Mouse (Mus musculus): ENCODE measurements around the gene Tut1. TPM values are rescaled to one million over a fixed set of nuclear protein-coding genes. Genes with fewer than 3 reads are reported as not detected.

Tut1 gene
- polyA plus RNA-seq, 1 experiment from 2014 or later: 42.4 TPM

DNA sequence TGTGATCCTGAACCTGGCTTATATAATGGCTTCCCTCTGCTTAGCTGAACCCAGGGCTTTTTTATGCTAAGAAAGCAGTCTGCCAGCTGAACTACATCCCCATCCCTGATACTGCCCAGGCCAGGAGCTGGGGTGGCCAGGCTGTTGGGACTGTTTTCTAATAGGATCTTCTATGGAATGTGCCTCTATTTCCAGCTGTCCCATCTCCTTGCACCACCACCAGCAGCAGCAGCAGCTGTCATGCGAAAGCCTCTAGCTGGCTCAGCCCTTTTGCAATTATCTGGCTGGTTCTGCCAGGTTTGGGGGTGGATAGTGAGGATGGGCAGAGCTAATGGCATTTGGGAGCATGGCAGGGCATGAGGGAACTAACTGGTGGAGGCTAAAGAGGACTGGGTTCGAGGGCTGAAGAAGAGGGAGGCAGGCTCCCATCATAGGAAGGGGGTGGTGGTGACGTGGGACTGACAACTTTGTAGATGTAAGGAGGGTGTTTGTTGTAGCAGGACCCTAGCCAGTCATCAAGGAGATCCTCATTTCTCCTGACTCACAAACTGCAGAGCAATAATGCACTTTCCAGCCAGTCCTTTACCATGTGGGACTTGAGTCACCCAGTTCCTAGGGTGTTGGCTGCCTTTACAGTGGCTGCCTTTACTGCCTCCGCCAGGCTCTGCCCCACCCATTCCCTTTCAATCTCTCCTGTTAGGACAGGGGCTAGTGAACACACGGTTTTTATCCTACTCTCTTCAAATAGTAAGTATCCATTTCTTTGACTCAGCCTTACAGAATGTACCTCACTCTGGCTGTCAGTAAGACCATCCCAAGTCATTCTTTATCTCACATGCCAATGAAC is 28.9 kb downstream of the Tut1 start:
- no peaks in the 10 kb centered on the region for H3K9me3 ChIP-seq (ENCODE audit: control insufficient read depth, low read length)
- no peak overlapping the region for H3K27ac ChIP-seq (ENCODE audit: low read depth, low read length)
- H3K36me3 ChIP-seq (ENCODE audit: control insufficient read depth, insufficient read depth, low read length): peaks cover 26% of the 10 kb centered on the region
- 0 out of 2 replicates have a peak, but pooled peaks have one; percentile 22 for ATAC-seq (replicated peaks; ENCODE audit: low FRiP score)
- H3K4me2 ChIP-seq: no peak overlapping the region
- 35% methylated on average over 5 of the region's 5 CpGs for WGBS
- H3K4me3 ChIP-seq (ENCODE audit: low read depth, low read length): no peak overlapping the region
- H3K4me1 ChIP-seq (replicated peaks; ENCODE audit: control insufficient read depth, insufficient read depth, low read length): peaks cover 23% of the 10 kb centered on the region
- no peak for DNase-seq (ENCODE audit: low spot score)
- no peak overlapping the region for H3K9ac ChIP-seq (ENCODE audit: low read depth, low read length)
- no peaks in the 10 kb centered on the region for H3K27me3 ChIP-seq (replicated peaks; ENCODE audit: control insufficient read depth, insufficient read depth, low read length)

DNA sequence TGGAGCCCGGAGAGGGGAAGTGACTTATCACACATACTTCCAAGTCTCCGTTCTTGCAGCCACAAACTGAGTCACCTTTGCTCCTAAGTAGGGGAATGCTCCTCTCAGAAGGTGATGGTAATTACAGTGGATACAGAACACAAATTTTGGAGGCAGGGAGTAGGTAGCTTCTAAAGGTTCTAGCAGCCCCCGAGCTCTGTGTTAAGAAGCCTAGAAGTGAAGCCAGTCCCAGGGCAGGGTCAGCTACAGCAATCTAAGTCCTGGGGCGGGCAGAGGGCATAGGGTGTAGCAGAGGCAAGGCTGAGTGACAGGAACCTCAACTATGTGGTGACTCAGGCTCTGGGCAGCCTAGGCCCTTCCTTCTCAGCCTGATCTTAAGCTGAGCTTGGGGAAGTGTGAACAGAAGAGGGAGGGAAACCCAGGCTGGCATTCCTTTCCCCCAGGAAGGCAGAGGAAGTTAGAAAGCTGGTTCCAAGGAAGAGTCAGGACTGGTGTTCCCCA is 29.6 kb downstream of the Tut1 start:
- H3K9me3 ChIP-seq (ENCODE audit: control insufficient read depth, low read length): no peaks in the 10 kb centered on the region
- WGBS: 13% methylated on average over 4 of the region's 4 CpGs
- H3K27ac ChIP-seq (ENCODE audit: low read depth, low read length): no peak overlapping the region
- peaks cover 23% of the 10 kb centered on the region for H3K4me1 ChIP-seq (replicated peaks; ENCODE audit: control insufficient read depth, insufficient read depth, low read length)
- no peak overlapping the region for H3K9ac ChIP-seq (ENCODE audit: low read depth, low read length)
- ATAC-seq (replicated peaks; ENCODE audit: low FRiP score): no peak
- peaks cover 4% of the 10 kb centered on the region for H3K27me3 ChIP-seq (replicated peaks; ENCODE audit: control insufficient read depth, insufficient read depth, low read length)
- peaks cover 20% of the 10 kb centered on the region for H3K36me3 ChIP-seq (ENCODE audit: control insufficient read depth, insufficient read depth, low read length)
- H3K4me2 ChIP-seq: no peak overlapping the region
- H3K4me3 ChIP-seq (ENCODE audit: low read depth, low read length): no peak overlapping the region
- DNase-seq (ENCODE audit: low spot score): no peak

DNA sequence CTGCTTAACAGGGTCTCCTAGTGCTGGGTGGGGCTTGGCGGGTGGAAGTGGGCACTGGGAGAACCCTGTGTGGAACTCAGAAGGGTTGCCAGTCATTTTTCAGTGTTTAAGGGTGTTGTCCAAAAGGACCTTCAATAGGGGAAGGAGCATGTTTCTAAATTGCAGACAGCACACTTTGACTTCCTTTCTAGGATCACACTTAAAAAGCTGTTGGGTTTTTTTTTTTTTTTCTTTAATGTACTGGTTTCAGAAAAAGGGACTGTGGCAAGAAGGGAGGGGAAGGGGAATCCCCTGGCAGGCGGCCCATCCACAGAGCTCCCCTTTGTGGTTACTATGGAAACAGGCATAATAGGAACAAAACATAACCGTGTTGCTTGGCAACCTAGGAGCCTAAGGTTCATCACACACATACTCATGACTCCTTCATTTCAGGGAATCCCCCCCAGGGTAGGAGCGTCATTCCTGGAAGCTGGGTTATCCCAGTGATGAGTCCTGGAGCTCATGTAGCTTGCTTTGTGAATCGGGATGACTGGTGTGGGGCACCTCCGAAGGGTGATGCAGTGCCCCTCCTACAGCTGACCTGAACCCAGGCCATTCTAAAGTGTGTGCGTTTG is 30.7 kb downstream of the Tut1 start:
- Histone ChIP-seq H3K4me2 (no peak overlapping the region), H3K4me3 (ENCODE audit: low read depth, low read length) (no peak overlapping the region), H3K4me1 (replicated peaks; ENCODE audit: control insufficient read depth, insufficient read depth, low read length) (peaks cover 26% of the 10 kb centered on the region), H3K36me3 (ENCODE audit: control insufficient read depth, insufficient read depth, low read length) (peaks cover 8% of the 10 kb centered on the region), H3K27me3 (replicated peaks; ENCODE audit: control insufficient read depth, insufficient read depth, low read length) (peaks cover 15% of the 10 kb centered on the region), H3K9ac (ENCODE audit: low read depth, low read length) (no peak overlapping the region), H3K27ac (ENCODE audit: low read depth, low read length) (0 out of 2 replicates have a peak overlapping the region, but pooled peaks have one; percentile 17), H3K9me3 (ENCODE audit: control insufficient read depth, low read length) (no peaks in the 10 kb centered on the region)
- 46% methylated on average over 7 of the region's 7 CpGs for WGBS
- DNase-seq (ENCODE audit: low spot score) (no peak), ATAC-seq (replicated peaks; ENCODE audit: low FRiP score) (no peak)

DNA sequence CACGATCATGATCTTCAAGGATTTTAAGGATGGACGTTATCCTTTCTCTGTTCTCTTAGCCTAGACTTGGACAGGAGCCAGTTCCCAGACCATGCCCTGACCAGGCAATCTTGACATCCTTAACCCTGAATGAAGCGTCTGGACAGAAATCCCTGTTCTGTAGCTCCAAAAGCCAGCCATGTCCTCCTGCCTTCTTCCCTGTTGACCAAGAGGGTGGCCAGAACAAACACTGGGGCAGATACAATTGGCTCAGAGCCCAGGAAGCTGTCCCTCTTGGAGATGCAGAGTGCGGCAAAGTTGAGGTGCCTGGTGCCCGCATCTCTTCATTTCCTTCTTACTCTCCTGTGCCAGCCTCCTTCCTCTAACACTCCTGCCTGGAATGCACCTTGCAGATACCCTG is 32.2 kb downstream of the Tut1 start:
- peaks cover 35% of the 10 kb centered on the region for H3K4me1 ChIP-seq (replicated peaks; ENCODE audit: control insufficient read depth, insufficient read depth, low read length)

DNA sequence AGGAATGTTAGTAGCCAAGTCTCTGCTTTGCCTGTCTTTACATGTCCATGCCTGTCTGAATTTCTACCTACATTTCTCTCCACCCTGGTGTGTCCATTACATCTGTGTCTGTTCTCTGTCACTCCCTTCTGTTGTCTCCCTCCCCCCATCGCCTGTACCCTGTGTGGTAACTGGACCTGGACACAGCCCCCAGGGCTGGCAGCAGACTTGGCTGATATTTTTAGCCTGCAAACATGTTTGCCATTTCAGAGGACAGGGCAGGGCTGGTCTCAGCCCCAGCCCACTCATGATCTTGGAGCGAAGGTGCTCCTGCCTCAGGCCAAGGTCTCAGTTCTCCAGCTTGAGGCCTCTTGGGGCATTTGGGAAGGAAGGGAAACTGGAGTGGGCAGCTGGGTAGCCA is 34.2 kb downstream of the Tut1 start:
- H3K4me2 ChIP-seq: no peak overlapping the region
- peaks cover 31% of the 10 kb centered on the region for H3K4me1 ChIP-seq (replicated peaks; ENCODE audit: control insufficient read depth, insufficient read depth, low read length)
- 61% methylated on average over 2 of the region's 2 CpGs for WGBS

More for the DNA sequence above, 32.2 kb downstream of the Tut1 start:
- Histone ChIP-seq H3K36me3 (ENCODE audit: control insufficient read depth, insufficient read depth, low read length) (no peaks in the 10 kb centered on the region; the same call in none of the 2 replicates), H3K27me3 (replicated peaks; ENCODE audit: control insufficient read depth, insufficient read depth, low read length) (peaks cover 28% of the 10 kb centered on the region), H3K9me3 (ENCODE audit: control insufficient read depth, low read length) (no peaks in the 10 kb centered on the region), H3K4me3 (ENCODE audit: low read depth, low read length) (no peak overlapping the region), H3K9ac (ENCODE audit: low read depth, low read length) (no peak overlapping the region), H3K27ac (ENCODE audit: low read depth, low read length) (no peak overlapping the region), H3K4me2 (no peak overlapping the region)
- WGBS: 74% methylated on average over 5 of the region's 5 CpGs
- ATAC-seq (replicated peaks; ENCODE audit: low FRiP score) (no peak), DNase-seq (ENCODE audit: low spot score) (no peak)

DNA sequence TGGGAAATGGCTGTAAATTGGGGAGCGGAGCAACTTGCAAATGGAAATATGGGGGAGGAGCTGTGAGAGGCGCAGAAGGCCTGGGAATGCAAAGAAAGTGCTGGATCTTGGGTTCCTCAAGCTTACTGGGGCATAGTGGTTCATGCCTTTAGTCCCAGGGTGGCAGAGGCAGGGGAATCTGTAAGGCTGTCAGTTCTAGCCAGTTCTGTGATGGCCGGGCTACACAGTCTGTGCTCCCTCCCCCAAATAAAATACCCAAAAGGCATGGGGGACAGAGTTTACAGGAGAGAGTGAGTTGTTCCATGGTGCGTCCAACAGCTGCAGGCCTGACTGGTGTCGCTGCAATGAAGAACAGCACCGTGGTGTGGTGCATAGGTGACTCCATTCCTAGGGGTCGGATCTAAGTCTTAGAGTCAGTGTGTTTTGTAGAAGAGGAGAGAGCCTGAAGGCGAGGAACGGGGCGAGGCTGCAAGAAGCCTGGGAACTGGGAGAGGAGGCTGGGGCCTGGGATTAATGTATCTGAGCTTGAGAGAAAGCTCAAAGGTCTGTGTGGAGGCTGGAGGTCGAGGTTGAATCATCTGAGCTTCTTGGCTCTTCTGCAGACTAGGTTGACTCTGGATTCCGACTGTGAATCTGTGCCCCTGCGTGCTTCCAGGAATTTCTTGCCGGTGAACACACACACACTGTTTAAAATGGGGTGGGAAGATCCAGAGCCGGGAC is 34.9 kb downstream of the Tut1 start:
- WGBS: 28% methylated on average over 15 of the region's 15 CpGs
- peak overlapping the region; percentile 95 for H3K4me2 ChIP-seq
- H3K36me3 ChIP-seq (ENCODE audit: control insufficient read depth, insufficient read depth, low read length): no peaks in the 10 kb centered on the region; the same call in 1 of the 2 replicates
- DNase-seq (ENCODE audit: low spot score): no peak
- peak overlapping the region; percentile 61 for H3K4me3 ChIP-seq (ENCODE audit: low read depth, low read length)
- no peak overlapping the region for H3K9ac ChIP-seq (ENCODE audit: low read depth, low read length)
- H3K4me1 ChIP-seq (replicated peaks; ENCODE audit: control insufficient read depth, insufficient read depth, low read length): peaks cover 27% of the 10 kb centered on the region
- no peak overlapping the region for H3K27ac ChIP-seq (ENCODE audit: low read depth, low read length)
- no peak for ATAC-seq (replicated peaks; ENCODE audit: low FRiP score)
- H3K27me3 ChIP-seq (replicated peaks; ENCODE audit: control insufficient read depth, insufficient read depth, low read length): peaks cover 35% of the 10 kb centered on the region
- H3K9me3 ChIP-seq (ENCODE audit: control insufficient read depth, low read length): no peaks in the 10 kb centered on the region

More for the DNA sequence above, 34.2 kb downstream of the Tut1 start:
- H3K36me3 ChIP-seq (ENCODE audit: control insufficient read depth, insufficient read depth, low read length): no peaks in the 10 kb centered on the region; the same call in 1 of the 2 replicates
- no peak overlapping the region for H3K9ac ChIP-seq (ENCODE audit: low read depth, low read length)
- H3K27ac ChIP-seq (ENCODE audit: low read depth, low read length): no peak overlapping the region
- ATAC-seq (replicated peaks; ENCODE audit: low FRiP score) (no peak), DNase-seq (ENCODE audit: low spot score) (no peak)
- H3K27me3 ChIP-seq (replicated peaks; ENCODE audit: control insufficient read depth, insufficient read depth, low read length): peaks cover 35% of the 10 kb centered on the region
- H3K9me3 ChIP-seq (ENCODE audit: control insufficient read depth, low read length): no peaks in the 10 kb centered on the region
- H3K4me3 ChIP-seq (ENCODE audit: low read depth, low read length): no peak overlapping the region

DNA sequence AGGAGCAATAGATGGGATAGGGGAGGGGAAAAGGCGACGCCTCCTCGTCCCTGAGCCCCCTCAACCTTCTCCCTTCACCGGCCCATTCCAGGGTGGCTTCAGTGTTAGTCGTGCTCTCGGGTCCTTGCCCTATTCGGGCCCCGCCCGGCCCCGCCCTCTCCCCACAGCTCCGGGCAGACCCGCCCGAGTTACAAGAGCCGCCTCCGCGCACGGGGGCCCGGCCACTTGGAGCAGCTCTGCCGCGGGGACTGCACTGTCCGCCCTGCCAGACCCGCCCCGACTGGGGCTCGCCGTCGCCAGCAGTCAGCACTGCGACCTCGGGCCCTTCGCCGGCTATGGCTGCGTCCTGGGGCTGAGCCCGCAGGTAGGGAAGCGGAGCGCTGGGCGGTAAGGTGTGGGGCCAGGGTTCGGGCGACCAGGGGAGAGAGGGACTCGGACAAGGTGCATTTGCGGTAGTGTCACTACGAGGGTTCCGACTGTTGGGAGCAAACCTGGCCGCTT is 35.5 kb downstream of the Tut1 start, which contains the start of gene Ahnak:
TSS of gene Ahnak (plus strand) at position 219 of the 501 bp plus-strand sequence.
- H3K9ac ChIP-seq (ENCODE audit: low read depth, low read length): peak within 1 kb of the TSS; percentile 64
- no peaks in the 10 kb centered on the region for H3K36me3 ChIP-seq (ENCODE audit: control insufficient read depth, insufficient read depth, low read length)
- H3K9me3 ChIP-seq (ENCODE audit: control insufficient read depth, low read length): no peaks in the 10 kb centered on the region
- WGBS: under 1% methylated on average over 42 of the region's 42 CpGs
- H3K4me2 ChIP-seq: peak within 1 kb of the TSS; percentile 95
- ATAC-seq (replicated peaks; ENCODE audit: low FRiP score) (peak; percentile 65), DNase-seq (ENCODE audit: low spot score) (peak; percentile 69)
- peaks cover 35% of the 10 kb centered on the region for H3K27me3 ChIP-seq (replicated peaks; ENCODE audit: control insufficient read depth, insufficient read depth, low read length)
- H3K4me1 ChIP-seq (replicated peaks; ENCODE audit: control insufficient read depth, insufficient read depth, low read length): peaks cover 24% of the 10 kb centered on the region
- peak within 1 kb of the TSS; percentile 56; the same call in 1 of the 2 replicates for H3K27ac ChIP-seq (ENCODE audit: low read depth, low read length)
- H3K4me3 ChIP-seq (ENCODE audit: low read depth, low read length): peak within 1 kb of the TSS; percentile 61
